Mouse (Mus musculus) heart, postnatal 14 days (tissue): Measurements from ENCODE around the gene Fam217a. TPM values are rescaled to one million over a fixed set of nuclear protein-coding genes. Genes with fewer than 3 reads are reported as not detected.
"Not testable (repeated sequence)": the region's sequence is repeated elsewhere in the genome, so short reads cannot be mapped to it uniquely, and the experiment has no call there.

Source experiments
- DNase-seq, 2 experiments: peaks; one replicate each; pipeline ENCODE4 v3.0.0; 2021 to 2022
- intact Hi-C: fragments of 180-260 bp; cut with DNase I; formaldehyde crosslinking; loops from one replicate; pipeline ENCODE4 v1.15.1; 2025
- long read RNA-seq, 2 experiments: library from polyadenylated mRNA; stranded (forward); transcript quantifications; one replicate each; pipeline ENCODE4 v2.0.0; 2021
- total RNA-seq, 2 experiments: library from RNA; stranded (reverse); gene quantifications; 2 replicates each; pipeline ENCODE4 v1.2.3; 2021

Gene Fam217a
- total RNA-seq = under 1 TPM; 0.20 to 0.33 TPM
- long read RNA-seq, experiment 1 = 0 reads
- long read RNA-seq, experiment 2 = 0 reads

DNA sequence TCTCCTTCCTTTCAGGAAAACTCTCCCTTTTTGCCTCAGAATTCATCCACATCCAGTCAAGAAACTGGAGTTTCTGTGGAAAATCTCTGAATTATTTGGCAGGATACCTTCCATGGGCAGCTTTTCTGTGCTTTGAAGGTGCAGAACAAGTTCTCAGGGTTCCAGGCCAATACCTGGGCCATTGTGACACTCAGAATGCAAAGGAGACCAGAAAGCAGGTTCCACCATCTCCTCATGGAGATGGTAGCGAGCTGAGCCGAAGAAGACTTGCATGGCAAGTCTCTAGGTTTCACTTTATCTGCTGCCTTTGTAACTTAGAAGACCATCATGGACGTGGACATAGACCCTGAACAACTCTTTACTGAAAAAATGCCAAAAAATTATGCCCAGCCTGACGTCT is at the start of gene Fam217a, which contains the start of gene 4933417A18Rik:
Gene Fam217a, minus strand, starts transcription at position 101 of the 400 bp plus-strand sequence.
Gene 4933417A18Rik, plus strand, starts transcription at position 200 of the 400 bp plus-strand sequence.
- intact Hi-C loops = no loop called here
- no peak for DNase-seq

DNA sequence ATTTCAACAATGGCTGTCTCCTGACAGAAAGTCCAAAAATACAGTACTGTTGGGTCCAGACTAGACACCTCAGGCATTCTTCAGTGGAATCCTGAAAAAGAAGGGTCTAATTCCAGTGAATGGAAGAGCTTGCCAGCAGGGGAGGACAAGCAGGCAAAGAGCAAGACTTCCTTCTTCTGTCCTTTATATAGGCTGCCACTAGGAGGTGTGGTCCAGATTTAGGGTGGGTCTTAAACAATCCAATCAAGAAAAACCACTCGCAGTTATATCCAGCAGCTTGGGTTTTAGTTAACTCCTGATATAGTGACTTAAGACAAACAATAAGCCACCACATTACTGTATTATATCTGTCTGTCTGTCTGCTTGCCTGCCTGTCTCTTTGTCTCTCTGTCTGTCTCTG is 49.7 kb upstream of the Fam217a start:
- DNase-seq = no peak
- intact Hi-C loops = loop anchor here (5.0 kb wide), 1 partner anchor 331 kb away; no protein-coding TSS in a partner anchor

DNA sequence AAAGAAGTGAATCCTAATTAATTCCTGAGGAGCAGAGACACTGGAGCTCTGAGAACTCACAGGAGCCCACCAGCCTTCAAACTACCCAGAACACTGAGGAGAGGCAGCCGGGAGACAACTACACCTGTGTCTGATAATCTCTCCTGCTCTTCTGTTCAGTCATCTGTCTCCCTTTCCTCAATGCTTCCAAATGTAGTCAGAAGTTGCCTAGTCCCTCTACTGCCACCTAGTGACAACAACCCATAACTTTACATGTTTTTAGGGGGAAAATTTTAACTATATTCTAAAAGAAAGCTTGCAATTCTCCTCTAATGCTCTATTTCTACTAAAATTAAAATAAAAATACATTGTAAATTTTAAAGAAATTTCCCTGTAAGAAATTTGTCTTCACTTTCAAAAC is 49.0 kb upstream of the Fam217a start:
- DNase-seq = no peak
- intact Hi-C loops = loop anchor here (5.0 kb wide), 1 partner anchor 331 kb away; no protein-coding TSS in a partner anchor

DNA sequence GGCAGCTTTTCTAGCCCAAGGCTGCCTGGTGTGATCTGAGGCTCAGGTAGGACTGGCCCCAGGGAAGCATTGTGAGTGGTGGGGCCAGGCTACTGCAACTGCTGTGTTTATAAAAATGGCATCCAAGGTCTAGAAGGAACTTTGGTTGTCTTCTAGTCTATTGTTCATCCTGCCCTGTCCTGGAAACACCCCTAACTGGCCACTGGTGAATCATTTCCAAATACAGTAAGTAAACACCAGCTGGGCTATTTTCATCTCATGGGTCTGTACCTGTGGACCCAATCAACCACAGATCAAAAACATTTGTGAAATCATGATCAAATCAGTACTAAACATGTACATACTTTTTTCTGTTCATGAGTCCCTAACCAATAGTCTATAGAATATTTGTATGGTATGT is 48.3 kb upstream of the Fam217a start:
- intact Hi-C loops = loop anchor here (5.0 kb wide), 1 partner anchor 330 kb away; no protein-coding TSS in a partner anchor
- not testable (repeated sequence) for DNase-seq

DNA sequence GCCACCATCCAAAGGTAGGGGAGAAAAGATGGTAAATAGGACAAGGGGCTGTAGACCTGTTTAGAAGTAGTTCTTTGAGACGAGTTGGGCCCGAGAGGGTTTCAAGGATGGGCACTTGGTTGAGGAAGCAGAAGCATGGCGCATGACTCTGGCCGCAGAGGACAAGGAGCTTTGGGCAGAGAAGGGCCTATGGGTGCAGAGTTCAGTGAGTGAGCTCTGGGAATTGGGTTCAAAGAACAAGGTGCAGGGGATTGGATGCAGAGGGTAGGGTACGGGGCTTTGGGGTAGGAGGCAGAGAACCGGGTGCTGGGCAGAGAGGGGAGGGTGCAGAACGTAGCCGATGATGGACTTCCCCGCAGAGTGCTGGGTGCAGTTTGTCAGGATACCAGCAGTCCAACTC is 41.5 kb upstream of the Fam217a start:
- DNase-seq, intact Hi-C loops: not testable (repeated sequence)

DNA sequence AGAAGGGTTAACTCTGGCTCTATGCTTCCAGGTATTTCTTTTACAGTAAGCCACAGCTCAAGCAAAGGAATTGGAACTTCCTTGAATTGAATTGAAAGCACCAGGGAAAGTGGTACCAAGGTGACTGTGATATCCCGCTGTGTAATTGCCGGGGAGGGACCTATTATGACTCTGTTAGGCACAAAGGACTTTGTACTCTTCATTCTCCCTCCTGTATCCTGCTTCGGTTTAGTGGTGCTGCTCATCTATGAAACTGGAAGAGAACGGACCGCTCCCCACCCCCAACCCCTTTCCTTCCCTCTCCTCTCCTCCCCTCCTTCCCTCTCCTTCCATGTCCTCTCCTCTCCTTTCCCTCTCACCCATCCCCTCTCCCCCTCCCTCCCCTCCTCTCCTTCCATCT is 40.8 kb upstream of the Fam217a start:
- intact Hi-C loops = no loop called here
- DNase-seq = no peak

DNA sequence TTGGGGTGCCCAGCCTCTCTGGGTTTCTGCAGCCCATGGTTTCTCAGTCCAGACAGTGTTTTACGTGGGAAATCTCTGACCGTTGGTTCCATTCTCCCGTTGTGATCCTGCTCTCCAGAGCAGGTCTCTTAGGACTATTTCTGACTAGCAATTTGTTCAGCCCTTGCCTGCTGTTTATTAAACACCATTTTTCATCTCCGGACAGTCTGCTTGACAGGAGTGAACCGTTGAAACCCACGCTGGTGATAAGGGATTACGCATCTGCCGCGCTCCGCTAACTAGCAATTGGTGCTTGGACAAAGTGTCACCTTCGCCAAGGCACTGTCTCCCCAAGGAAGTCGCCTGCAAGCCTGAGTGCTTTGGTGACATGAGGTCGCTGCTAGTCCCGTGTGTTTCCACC is 40.3 kb upstream of the Fam217a start:
- intact Hi-C loops = no loop called here
- DNase-seq = no peak

DNA sequence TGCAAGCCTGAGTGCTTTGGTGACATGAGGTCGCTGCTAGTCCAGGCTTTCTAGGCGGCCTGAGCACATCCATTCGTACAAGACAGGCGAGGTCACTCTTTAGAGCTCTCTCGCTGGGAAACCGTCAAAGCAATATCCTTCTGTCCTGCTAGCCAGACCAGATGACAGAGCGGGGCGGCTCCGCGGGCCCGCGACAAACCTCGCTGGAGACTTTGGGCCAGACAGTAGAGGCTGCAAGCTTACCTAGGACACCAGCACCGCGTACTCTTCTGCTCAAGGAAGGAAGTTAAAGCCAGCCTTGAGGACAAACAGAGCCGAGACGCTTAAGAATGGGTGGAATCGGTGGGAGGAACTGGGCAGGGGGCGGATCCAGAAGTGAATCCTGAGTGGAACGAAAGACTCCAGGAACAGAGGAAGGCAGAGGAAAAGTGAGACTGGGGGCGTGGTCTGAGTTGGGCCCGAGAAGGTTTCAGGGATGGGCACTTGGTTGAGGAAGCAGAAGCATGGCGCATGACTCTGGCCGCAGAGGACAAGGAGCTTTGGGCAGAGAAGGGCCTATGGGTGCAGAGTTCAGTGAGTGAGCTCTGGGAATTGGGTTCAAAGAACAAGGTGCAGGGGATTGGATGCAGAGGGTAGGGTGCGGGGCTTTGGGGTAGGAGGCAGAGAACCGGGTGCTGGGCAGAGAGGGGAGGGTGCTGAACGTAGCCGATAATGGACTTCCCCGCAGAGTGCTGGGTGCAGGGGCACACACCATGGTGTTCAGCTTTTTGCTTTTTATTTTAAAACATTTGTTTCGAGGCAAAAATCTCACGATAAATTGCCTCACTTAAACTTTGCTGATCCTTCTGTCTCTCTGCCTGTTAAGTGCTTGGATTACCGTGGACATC is 39.6 kb upstream of the Fam217a start, which contains the start of gene Eci3:
Gene Eci3, minus strand, starts transcription at position 300 of the 887 bp plus-strand sequence.
- intact Hi-C loops = no loop called here

DNA sequence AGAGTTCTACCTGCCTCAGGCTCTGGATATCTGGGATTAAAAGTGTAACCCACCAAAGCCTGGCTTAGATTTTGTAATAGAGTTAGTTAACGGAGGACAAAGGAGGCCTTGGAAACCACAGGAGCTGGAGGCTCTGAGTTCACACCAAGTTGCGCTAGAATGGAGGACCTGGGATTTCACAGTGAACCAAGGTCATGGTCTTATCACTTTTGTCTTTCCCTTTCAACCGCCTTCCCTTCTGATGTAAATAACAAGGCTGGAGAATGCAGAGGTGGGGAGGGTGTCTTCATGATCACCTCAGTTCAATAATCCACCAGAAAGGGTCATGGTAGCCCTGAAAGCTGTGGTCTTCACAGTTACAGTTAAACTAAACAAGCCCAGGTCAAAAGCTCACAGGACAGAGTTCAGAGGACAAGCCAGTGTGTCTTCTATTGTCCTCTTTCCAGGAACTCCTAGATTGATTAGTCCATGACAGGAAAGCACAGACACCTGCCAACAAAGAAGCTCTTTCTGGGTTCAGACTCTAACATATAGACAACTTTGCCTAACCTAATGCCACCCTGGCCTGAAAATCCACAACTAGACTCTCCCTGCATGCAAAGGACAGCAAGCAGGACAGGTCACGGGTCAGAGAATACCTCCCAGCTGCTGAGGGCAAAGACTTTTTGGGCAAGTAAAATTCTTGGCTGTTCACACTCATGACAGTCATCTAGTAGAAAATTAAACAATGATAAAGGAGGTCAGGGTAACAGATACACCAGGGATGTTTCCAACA is 37.1 kb upstream of the Fam217a start:
- DNase-seq = no peak
- intact Hi-C loops = no loop called here

More for the DNA sequence above, 39.6 kb upstream of the Fam217a start, which contains the start of gene Eci3:
- peak; percentile 20 to 28 for DNase-seq

DNA sequence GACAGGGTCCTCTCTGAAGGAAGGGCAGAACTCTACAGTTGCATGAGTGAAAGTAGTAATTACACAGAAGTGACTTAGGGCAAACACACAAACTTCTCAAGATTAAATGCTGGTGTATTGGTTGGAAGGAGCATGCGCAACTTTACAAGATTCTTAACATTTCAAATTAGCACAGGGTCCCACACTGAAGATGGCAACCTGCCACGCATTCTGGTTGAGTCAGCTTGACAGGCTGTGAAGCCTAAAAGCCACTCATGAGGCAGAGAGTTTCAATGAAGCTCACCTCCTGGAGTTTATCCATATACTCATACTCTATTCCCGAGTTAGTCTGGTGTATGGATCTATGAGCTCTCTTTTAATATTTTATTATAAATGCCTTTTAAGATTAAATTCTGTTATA is 34.0 kb upstream of the Fam217a start:
- intact Hi-C loops, DNase-seq: not testable (repeated sequence)

DNA sequence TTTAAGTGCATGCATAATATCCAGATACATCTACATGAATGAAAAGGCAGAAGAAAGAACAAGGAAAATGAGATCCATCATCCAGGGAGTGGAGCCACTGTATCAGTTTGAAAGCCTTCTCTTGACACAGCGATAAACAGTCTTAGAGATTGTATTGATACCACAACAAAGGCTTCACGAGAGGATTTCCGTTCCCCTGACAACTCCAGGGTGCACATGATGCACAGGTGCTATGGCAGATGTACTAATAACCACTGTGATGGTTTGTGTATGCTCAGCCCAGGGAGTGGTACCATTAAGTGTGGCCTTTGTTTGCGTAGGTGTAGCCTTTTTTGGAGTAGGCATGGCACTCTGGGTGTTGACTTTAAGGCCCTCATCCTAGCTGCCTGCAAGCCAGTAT is 32.8 kb upstream of the Fam217a start:
- intact Hi-C loops = no loop called here
- no peak for DNase-seq

DNA sequence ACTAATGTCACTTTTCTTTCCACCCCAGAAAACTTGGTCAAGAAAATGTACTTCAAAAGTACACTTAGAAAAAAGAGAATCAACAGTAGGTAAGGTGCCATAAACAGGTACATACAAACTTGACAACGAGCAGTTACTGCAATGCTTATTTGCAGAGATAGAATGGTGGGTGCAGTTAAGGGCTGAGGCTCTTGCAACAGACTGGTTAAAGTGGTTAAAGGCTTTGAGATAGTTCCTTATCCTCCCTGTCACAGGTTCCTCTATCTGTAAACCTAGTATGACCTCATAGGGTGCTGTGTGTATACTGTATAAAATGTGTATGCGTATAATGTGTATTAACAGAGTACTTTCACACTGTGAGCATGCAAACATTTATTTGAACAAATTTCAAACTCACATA is 27.3 kb upstream of the Fam217a start:
- DNase-seq, intact Hi-C loops: not testable (repeated sequence)

DNA sequence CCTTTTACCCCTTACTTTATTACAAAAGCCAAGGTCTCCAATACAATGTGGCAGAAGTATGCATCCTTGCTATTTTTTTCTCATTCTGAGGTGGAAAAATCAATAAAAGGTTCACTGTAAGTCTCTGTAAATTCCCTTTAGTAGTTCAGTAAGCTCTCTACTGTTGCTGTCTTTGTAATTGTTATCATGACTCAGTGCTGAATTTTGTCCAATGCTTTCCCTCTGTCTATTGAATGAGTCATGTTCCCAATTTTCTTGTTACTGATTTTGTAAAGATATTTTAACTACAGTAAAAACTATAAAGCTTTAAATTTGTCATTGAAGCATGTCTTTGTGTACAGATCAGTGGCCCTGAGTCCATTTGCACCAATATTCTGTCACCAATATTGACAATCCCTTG is 18.3 kb upstream of the Fam217a start:
- intact Hi-C loops = no loop called here
- DNase-seq = no peak

DNA sequence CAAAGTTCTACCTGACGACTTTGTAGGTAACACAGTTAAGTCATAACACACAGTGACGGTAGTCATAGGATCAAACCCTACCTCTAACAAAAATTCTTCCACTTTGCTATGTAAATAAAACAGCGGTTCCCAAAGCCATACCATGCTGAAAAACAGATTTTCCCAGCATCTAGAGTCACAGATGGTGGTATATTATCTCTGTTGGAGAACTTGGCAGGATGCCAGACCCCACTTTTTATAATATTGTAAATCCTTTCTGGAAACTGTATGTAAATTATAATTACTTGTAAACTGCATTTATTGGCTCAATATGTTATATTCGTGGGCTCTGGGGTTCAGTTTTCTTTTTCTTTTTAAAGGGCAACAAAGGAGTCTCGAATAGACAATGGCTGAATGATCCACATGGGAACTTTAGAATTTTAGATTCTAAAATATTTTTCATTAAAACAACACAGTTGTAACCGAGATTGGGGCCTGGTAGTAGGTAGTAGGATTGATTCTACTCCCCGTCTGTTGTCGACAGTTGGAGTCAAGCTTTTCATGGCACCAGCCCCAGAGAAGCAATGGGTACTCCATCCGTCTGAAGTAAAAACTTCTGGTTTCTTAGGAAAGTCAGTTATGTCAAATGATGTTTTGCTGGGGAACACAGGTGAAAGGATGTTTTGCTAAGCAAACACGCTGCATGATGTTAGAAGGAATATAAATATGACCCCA is 11.0 kb upstream of the Fam217a start:
- intact Hi-C loops = no loop called here
- DNase-seq = no peak

DNA sequence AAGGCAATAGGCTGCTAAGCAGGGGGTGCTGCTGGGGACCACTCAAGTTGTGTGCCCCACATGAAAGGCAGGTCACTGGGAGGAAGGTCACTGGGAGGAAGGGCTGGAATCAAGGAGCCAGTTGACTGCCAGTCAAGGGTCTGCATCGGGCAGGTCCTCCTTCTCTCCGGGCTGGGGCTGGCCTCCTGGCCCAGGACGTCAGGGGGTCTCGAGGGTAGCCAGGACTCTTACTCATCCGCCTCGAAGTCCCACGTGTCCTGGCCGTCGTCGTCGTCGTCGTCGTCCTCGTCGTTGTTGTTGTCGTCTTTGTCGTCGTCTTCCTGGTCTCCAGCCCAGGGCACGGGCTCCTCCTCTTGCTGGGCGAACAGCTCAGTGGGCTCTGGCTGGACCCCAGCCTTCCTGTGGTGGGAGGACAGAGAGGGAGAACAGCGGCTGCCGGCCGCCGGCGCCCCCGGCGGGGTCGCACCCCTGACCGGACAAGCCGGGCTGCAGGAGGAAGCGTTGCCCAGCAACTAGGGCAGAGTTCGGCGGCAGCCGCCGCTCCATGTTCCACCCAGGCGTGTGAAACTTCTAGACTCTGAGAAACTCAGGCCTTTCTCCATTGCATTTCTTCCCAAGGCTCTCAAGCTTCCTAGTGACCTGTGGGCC is 7.5 kb downstream of the Fam217a start:
- intact Hi-C loops = no loop called here
- peak; percentile 21 to 22 for DNase-seq

DNA sequence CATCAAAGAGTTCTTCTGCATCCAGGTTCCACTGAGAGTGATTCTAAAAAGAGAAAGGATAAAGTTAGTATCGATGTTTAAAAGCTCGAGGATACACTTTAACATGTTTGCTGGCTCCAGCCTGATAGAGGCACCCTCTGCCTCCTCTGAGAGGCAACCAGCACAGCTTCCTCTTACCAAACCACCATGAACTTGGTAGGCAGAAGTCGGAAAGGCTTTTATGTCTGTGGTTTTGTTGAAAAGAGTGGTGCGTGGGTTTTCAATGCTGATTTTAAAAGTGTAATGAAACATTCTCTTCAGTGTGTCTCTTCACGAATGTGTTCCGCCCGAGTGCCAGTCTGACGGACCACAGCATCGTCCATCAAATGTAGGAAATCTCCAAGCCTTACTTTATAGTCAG is 9.5 kb downstream of the Fam217a start:
- intact Hi-C loops = no loop called here

DNA sequence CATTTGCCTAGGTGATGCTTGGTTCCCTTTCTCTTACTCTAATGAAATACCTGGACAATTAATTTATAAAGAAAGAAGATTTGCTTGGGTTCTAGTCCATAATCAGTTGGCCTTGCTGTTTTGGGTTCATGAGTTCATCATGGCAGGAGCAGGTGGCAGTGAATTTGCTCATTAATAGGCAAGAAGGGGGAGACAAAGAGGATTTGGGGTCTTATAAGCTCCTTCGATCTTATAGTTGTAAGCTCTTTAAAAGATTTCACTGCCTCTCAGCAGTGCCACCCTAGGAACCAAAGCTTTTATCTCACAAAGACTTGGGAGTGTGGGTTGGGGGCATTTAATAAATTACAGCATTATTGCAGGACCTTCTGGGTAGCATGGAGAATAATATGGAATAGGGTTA is 31.2 kb downstream of the Fam217a start:
- intact Hi-C loops = no loop called here

More for the DNA sequence above, 9.5 kb downstream of the Fam217a start:
- DNase-seq = no peak

DNA sequence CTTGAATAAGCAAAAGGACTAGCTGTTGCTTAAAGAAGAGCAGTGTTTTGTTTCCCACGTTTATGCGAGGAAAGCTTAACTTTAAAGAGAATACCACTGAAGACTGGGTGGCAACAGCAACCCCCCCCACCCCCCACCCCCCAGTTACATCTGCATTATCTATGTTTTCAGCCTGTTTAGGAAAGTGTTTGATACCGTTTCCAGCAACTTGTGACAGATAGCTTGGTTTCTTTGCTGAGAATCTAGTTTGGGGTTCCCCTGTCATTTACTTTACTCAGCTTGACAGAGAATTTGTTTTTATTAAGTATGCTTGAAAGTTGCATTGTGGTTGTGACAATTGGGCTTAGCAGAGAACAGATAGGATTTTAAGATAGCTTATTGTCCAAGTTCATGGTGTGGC is 47.6 kb downstream of the Fam217a start:
- intact Hi-C loops = loop anchor here (10.0 kb wide), 1 partner anchor 832 kb away; no protein-coding TSS in a partner anchor
- DNase-seq = no peak

More for the DNA sequence above, 31.2 kb downstream of the Fam217a start:
- no peak for DNase-seq

DNA sequence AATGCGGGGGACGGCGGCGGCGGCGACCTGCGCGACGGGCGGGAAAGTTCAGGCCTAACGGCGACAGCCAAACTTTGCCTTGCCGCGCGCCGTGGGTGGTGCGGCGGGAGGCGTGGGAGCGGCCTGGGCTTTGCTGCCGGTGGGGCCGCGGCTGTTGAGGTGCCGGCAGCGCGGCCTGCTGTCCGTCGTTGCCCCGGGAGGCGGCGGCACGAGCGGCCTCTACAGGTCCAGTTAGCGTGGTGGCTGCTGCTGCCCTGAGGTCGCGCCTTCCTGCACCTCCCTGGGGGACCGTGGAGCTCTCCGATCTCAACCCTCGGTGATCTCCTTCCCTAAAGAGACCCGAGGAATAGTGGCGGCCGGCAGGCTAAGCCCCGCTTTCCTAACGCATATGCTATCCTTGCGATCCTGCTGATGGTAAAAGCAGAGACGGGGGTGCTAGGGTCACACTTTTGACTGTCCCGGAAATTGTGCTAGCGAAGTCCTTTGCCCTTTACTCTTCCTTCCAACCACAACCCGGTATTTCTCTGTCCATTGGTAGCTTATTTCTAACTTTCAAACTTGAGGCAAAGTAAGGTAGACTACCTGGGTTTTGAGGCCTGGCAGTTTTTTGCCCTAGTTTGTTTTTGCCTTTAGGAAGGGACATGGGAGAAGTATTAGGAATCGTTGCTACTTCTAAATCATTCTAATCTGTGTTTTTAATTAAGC is 48.2 kb downstream of the Fam217a start:
- DNase-seq = peak; percentile 72 to 76
- intact Hi-C loops = loop anchor here (10.0 kb wide), 1 partner anchor 831 kb away; no protein-coding TSS in a partner anchor
